ENCODE assay signal across 16 mouse cellular contexts in genomic region chr10:105548040-105548439, GRCm38 (mm10).
"Had no signal": no experiment of that assay in that cellular context is flagged by ENCODE, and none has a peak within 500 bp of the region (broad histone marks: within the 10 kb centered on the region; RNA-seq: fewer than 3 reads in every experiment).

No protein-coding gene starts in this region.

- ATAC-seq: hindbrain, postnatal 0 days; intestine, embryonic 16.5 days; liver, embryonic 12.5 days had no signal

- DNase-seq: gastrocnemius, postnatal 14 days; gastrocnemius, postnatal 36 days; heart, adult 2 months; heart, postnatal 10 days; heart, postnatal 4 days; kidney, adult 11 months; kidney, adult 2 months; kidney, adult 9 months; kidney, postnatal 14 days; kidney, postnatal 36 days; layer of hippocampus, adult 9-11 months; layer of hippocampus, postnatal 36 days; left cerebral cortex, postnatal 4 days had no signal
